9 mouse cellular contexts compared by ENCODE assay signal in genomic region chr4:124707381-124708199, GRCm38 (mm10). TPM values are rescaled to one million over a fixed set of nuclear protein-coding genes. Genes with fewer than 3 reads are reported as not detected.
A peak's percentile ranks its signal among the peaks of the same experiment; 100 is the strongest.
DNase-seq lines count a peak whose midpoint lies in the region; ATAC-seq and TF ChIP-seq lines count a peak whose summit lies in the region.
"Not testable (repeated sequence)": the region's sequence is repeated elsewhere in the genome, so short reads cannot be mapped to it uniquely, and the experiment has no call there.
"Had no signal": no experiment of that assay in that cellular context is flagged by ENCODE, and none has a peak within 500 bp of the region (broad histone marks: within the 10 kb centered on the region; RNA-seq: fewer than 3 reads in every experiment).

No protein-coding gene starts in this region.

- not testable (repeated sequence) for TF ChIP-seq CTCF in C2C12 (IDR thresholded peaks at IDR 0.05; ENCODE audit: control insufficient read depth, insufficient read depth, insufficient read length); thymus, adult 2 months (IDR thresholded peaks at IDR 0.05; ENCODE audit: borderline replicate concordance, control insufficient read depth, extremely low read depth, insufficient read depth, low read length, poor library complexity)

- TF ChIP-seq POLR2A in thymus, adult 2 months (IDR thresholded peaks at IDR 0.05; ENCODE audit: control insufficient read depth, extremely low read depth, insufficient read depth, low read length, poor library complexity) = 0 out of 2 replicates have a peak, but pooled peaks have one; percentile 19

- H3K27me3 ChIP-seq in C2C12 (ENCODE audit: control insufficient read depth, insufficient read depth, insufficient read length); embryonic facial prominence, embryonic 14.5 days (replicated peaks; ENCODE audit: control insufficient read depth, insufficient read depth, low read length); heart, embryonic 11.5 days (ENCODE audit: control insufficient read depth, insufficient read depth, low read length); intestine, embryonic 15.5 days (replicated peaks); limb, embryonic 13.5 days; lung, embryonic 16.5 days (ENCODE audit: control insufficient read depth, insufficient read depth, low read depth, low read length); thymus, adult 2 months (ENCODE audit: control insufficient read depth, insufficient read depth, low read length): not testable (repeated sequence)

- peak overlapping the region; percentile 42 for H3ac ChIP-seq in C2C12 (ENCODE audit: control insufficient read depth, insufficient read length, low read depth)

- H3K4me3 ChIP-seq in C2C12 (ENCODE audit: insufficient read depth, poor library complexity, severe bottlenecking); embryonic facial prominence, embryonic 14.5 days (ENCODE audit: low read depth, low read length); heart, embryonic 11.5 days (ENCODE audit: low read depth, low read length); intestine, embryonic 15.5 days (replicated peaks); limb, embryonic 13.5 days; lung, embryonic 16.5 days (ENCODE audit: low read length); thymus, adult 2 months (ENCODE audit: control insufficient read depth, insufficient read depth, low read length): not testable (repeated sequence)

- not testable (repeated sequence) for H3K9ac ChIP-seq in embryonic facial prominence, embryonic 14.5 days (ENCODE audit: low read depth, low read length); heart, embryonic 11.5 days (ENCODE audit: low read depth, low read length); intestine, embryonic 15.5 days; limb, embryonic 13.5 days; lung, embryonic 16.5 days (ENCODE audit: low read length)

- H3K36me3 ChIP-seq in C2C12 (ENCODE audit: control insufficient read depth, insufficient read depth) = peaks cover 44% of the 10 kb centered on the region
- peaks cover 28% of the 10 kb centered on the region for H3K36me3 ChIP-seq in embryonic facial prominence, embryonic 14.5 days (ENCODE audit: control insufficient read depth, insufficient read depth, low read length)
- H3K36me3 ChIP-seq in heart, embryonic 11.5 days (ENCODE audit: control insufficient read depth, insufficient read depth, low read length); intestine, embryonic 15.5 days; lung, embryonic 16.5 days (ENCODE audit: control insufficient read depth, insufficient read depth, low read length); thymus, adult 2 months (ENCODE audit: control insufficient read depth, insufficient read depth, low read length): not testable (repeated sequence)
- peaks cover 26% of the 10 kb centered on the region for H3K36me3 ChIP-seq in limb, embryonic 13.5 days

- not testable (repeated sequence) for H3K9me3 ChIP-seq in embryonic facial prominence, embryonic 14.5 days (ENCODE audit: control insufficient read depth, low read length); heart, embryonic 11.5 days (replicated peaks; ENCODE audit: control insufficient read depth, low read length); intestine, embryonic 15.5 days; limb, embryonic 13.5 days; lung, embryonic 16.5 days (ENCODE audit: control insufficient read depth, low read length)

- WGBS in embryonic facial prominence, embryonic 14.5 days = 78% methylated on average over 23 of the region's 25 CpGs
- WGBS in heart, embryonic 11.5 days (ENCODE audit: insufficient replicate concordance) = 80% methylated on average over 25 of the region's 25 CpGs
- WGBS in intestine, embryonic 15.5 days = 85% methylated on average over 25 of the region's 25 CpGs
- 84% methylated on average over 25 of the region's 25 CpGs for WGBS in limb, embryonic 13.5 days
- 83% methylated on average over 25 of the region's 25 CpGs for WGBS in lung, embryonic 16.5 days
- 80% methylated on average over 25 of the region's 25 CpGs for WGBS in thymus, adult 2 months

- not testable (repeated sequence) for ATAC-seq in embryonic facial prominence, embryonic 14.5 days (ENCODE audit: low read depth); heart, embryonic 11.5 days (replicated peaks; ENCODE audit: insufficient number of reproducible peaks, low FRiP score, low TSS enrichment); intestine, embryonic 15.5 days; limb, embryonic 13.5 days (ENCODE audit: low FRiP score, low read depth); lung, embryonic 16.5 days (ENCODE audit: low read depth)

- peak; percentile 50 for DNase-seq in adrenal gland, adult (ENCODE audit: inconsistent age in 2 of 2, low spot score in 1 of 2)
- not testable (repeated sequence) for DNase-seq in embryonic facial prominence, embryonic 14.5 days (ENCODE audit: low spot score)
- peak; percentile 20 for DNase-seq in thymus, adult 2 months

- peak overlapping the region; percentile 96 for H3K27ac ChIP-seq in embryonic facial prominence, embryonic 14.5 days (replicated peaks; ENCODE audit: low read depth, low read length)
- peak overlapping the region; percentile 95; the same call in 1 of the 2 replicates for H3K27ac ChIP-seq in heart, embryonic 11.5 days (ENCODE audit: low read depth, low read length)
- H3K27ac ChIP-seq in intestine, embryonic 15.5 days = peak overlapping the region; percentile 95
- peak overlapping the region; percentile 97 for H3K27ac ChIP-seq in limb, embryonic 13.5 days
- peak overlapping the region; percentile 27 for H3K27ac ChIP-seq in lung, embryonic 16.5 days (ENCODE audit: low read length)
- peak overlapping the region; percentile 57 for H3K27ac ChIP-seq in thymus, adult 2 months (ENCODE audit: control insufficient read depth, insufficient read depth, low read length)

- peaks cover 46% of the 10 kb centered on the region for H3K79me3 ChIP-seq in C2C12 (ENCODE audit: low read depth)

- peaks cover 54% of the 10 kb centered on the region for H3K79me2 ChIP-seq in C2C12 (ENCODE audit: control insufficient read depth, insufficient read depth)

- peaks cover 47% of the 10 kb centered on the region for H3K4me1 ChIP-seq in embryonic facial prominence, embryonic 14.5 days (ENCODE audit: control insufficient read depth, insufficient read depth, low read length)
- H3K4me1 ChIP-seq in heart, embryonic 11.5 days (ENCODE audit: control insufficient read depth, insufficient read depth, low read length) = peaks cover 56% of the 10 kb centered on the region
- H3K4me1 ChIP-seq in intestine, embryonic 15.5 days (replicated peaks) = peaks cover 47% of the 10 kb centered on the region
- peaks cover 76% of the 10 kb centered on the region for H3K4me1 ChIP-seq in limb, embryonic 13.5 days
- peaks cover 43% of the 10 kb centered on the region for H3K4me1 ChIP-seq in lung, embryonic 16.5 days (replicated peaks; ENCODE audit: control insufficient read depth, insufficient read depth, low read length)
- peaks cover 65% of the 10 kb centered on the region for H3K4me1 ChIP-seq in thymus, adult 2 months (replicated peaks; ENCODE audit: control insufficient read depth, insufficient read depth, low read length)

- not testable (repeated sequence) for H3K4me2 ChIP-seq in embryonic facial prominence, embryonic 14.5 days (ENCODE audit: low read depth, low read length); heart, embryonic 11.5 days; intestine, embryonic 15.5 days (replicated peaks); limb, embryonic 13.5 days (replicated peaks); lung, embryonic 16.5 days (ENCODE audit: low read depth, low read length)

RNA-seq across cellular contexts. Expression of gene Sf3a3, which starts 7.0 kb away (rescaled TPM):
- 71.6 TPM for polyA plus RNA-seq in C2C12 (2012; fragmentation: generic; extraction: Trizol)
- polyA plus RNA-seq in embryonic facial prominence, embryonic 14.5 days (2014; fragmentation: Nextera tagmentation; extraction: Ambion mirVana) = 110 and 118 TPM in 2 replicates
- 109 and 113 TPM in 2 replicates for polyA plus RNA-seq in heart, embryonic 11.5 days (2014; fragmentation: Nextera tagmentation; extraction: Ambion mirVana)
- polyA plus RNA-seq in intestine, embryonic 15.5 days (2015; fragmentation: Nextera tagmentation; extraction: Ambion mirVana) = 131 and 133 TPM in 2 replicates
- 180 and 188 TPM in 2 replicates for polyA plus RNA-seq in limb, embryonic 13.5 days (2015; fragmentation: Nextera tagmentation; extraction: Ambion mirVana)
- polyA plus RNA-seq in lung, embryonic 16.5 days (2015; fragmentation: Nextera tagmentation; extraction: Ambion mirVana) = 122 and 134 TPM in 2 replicates
- polyA plus RNA-seq in thymus, adult 2 months (2012; rRNA removed) = 23.2 and 25.3 TPM in 2 replicates

RNA-seq across cellular contexts. Expression of gene Fhl3, which starts 7.1 kb away (rescaled TPM):
- 206 TPM for polyA plus RNA-seq in C2C12 (2012; fragmentation: generic; extraction: Trizol)
- 15.7 and 18.2 TPM in 2 replicates for polyA plus RNA-seq in embryonic facial prominence, embryonic 14.5 days (2014; fragmentation: Nextera tagmentation; extraction: Ambion mirVana)
- 6.3 and 6.4 TPM in 2 replicates for polyA plus RNA-seq in heart, embryonic 11.5 days (2014; fragmentation: Nextera tagmentation; extraction: Ambion mirVana)
- 8.8 and 11.8 TPM in 2 replicates for polyA plus RNA-seq in intestine, embryonic 15.5 days (2015; fragmentation: Nextera tagmentation; extraction: Ambion mirVana)
- 19.9 and 23.8 TPM in 2 replicates for polyA plus RNA-seq in limb, embryonic 13.5 days (2015; fragmentation: Nextera tagmentation; extraction: Ambion mirVana)
- polyA plus RNA-seq in lung, embryonic 16.5 days (2015; fragmentation: Nextera tagmentation; extraction: Ambion mirVana) = 6.6 and 8.0 TPM in 2 replicates
- polyA plus RNA-seq in thymus, adult 2 months (2012; rRNA removed) = 36.1 and 59.4 TPM in 2 replicates

RNA-seq across cellular contexts. Expression of gene Utp11, which starts 14.2 kb away (rescaled TPM):
- polyA plus RNA-seq in C2C12 (2012; fragmentation: generic; extraction: Trizol) = 29.7 TPM
- polyA plus RNA-seq in embryonic facial prominence, embryonic 14.5 days (2014; fragmentation: Nextera tagmentation; extraction: Ambion mirVana) = 58.6 and 62.7 TPM in 2 replicates
- polyA plus RNA-seq in heart, embryonic 11.5 days (2014; fragmentation: Nextera tagmentation; extraction: Ambion mirVana) = 57.1 and 60.7 TPM in 2 replicates
- 58.7 and 67.6 TPM in 2 replicates for polyA plus RNA-seq in intestine, embryonic 15.5 days (2015; fragmentation: Nextera tagmentation; extraction: Ambion mirVana)
- polyA plus RNA-seq in limb, embryonic 13.5 days (2015; fragmentation: Nextera tagmentation; extraction: Ambion mirVana) = 84.4 and 87.9 TPM in 2 replicates
- polyA plus RNA-seq in lung, embryonic 16.5 days (2015; fragmentation: Nextera tagmentation; extraction: Ambion mirVana) = 52.9 and 59.5 TPM in 2 replicates
- 6.0 and 6.3 TPM in 2 replicates for polyA plus RNA-seq in thymus, adult 2 months (2012; rRNA removed)

RNA-seq across cellular contexts. Expression of gene Inpp5b, which starts 34.1 kb away (rescaled TPM):
- polyA plus RNA-seq in C2C12 (2012; fragmentation: generic; extraction: Trizol) = 13.8 TPM
- 23.7 and 29.5 TPM in 2 replicates for polyA plus RNA-seq in embryonic facial prominence, embryonic 14.5 days (2014; fragmentation: Nextera tagmentation; extraction: Ambion mirVana)
- polyA plus RNA-seq in heart, embryonic 11.5 days (2014; fragmentation: Nextera tagmentation; extraction: Ambion mirVana) = 18.5 and 19.2 TPM in 2 replicates
- 24.4 and 28.7 TPM in 2 replicates for polyA plus RNA-seq in intestine, embryonic 15.5 days (2015; fragmentation: Nextera tagmentation; extraction: Ambion mirVana)
- 24.6 and 25.2 TPM in 2 replicates for polyA plus RNA-seq in limb, embryonic 13.5 days (2015; fragmentation: Nextera tagmentation; extraction: Ambion mirVana)
- polyA plus RNA-seq in lung, embryonic 16.5 days (2015; fragmentation: Nextera tagmentation; extraction: Ambion mirVana) = 36.0 and 40.3 TPM in 2 replicates
- 81.3 and 101 TPM in 2 replicates for polyA plus RNA-seq in thymus, adult 2 months (2012; rRNA removed)

RNA-seq across cellular contexts. Expression of gene Pou3f1, which starts 51.0 kb away (rescaled TPM):
- polyA plus RNA-seq in C2C12 (2012; fragmentation: generic; extraction: Trizol) = 0.01 TPM
- 1.2 and 1.7 TPM in 2 replicates for polyA plus RNA-seq in embryonic facial prominence, embryonic 14.5 days (2014; fragmentation: Nextera tagmentation; extraction: Ambion mirVana)
- polyA plus RNA-seq in heart, embryonic 11.5 days (2014; fragmentation: Nextera tagmentation; extraction: Ambion mirVana) = 0.21 and 0.24 TPM in 2 replicates
- 0.05 and 0.11 TPM in 2 replicates for polyA plus RNA-seq in intestine, embryonic 15.5 days (2015; fragmentation: Nextera tagmentation; extraction: Ambion mirVana)
- 0.75 and 0.99 TPM in 2 replicates for polyA plus RNA-seq in limb, embryonic 13.5 days (2015; fragmentation: Nextera tagmentation; extraction: Ambion mirVana)
- polyA plus RNA-seq in lung, embryonic 16.5 days (2015; fragmentation: Nextera tagmentation; extraction: Ambion mirVana) = 0.06 and 0.13 TPM in 2 replicates
- polyA plus RNA-seq in thymus, adult 2 months (2012; rRNA removed) = 0.38 and 0.46 TPM in 2 replicates
- polyA plus RNA-seq: liver, embryonic 15.5 days had no signal

Comparison
In these comparisons a context has a peak if more than half of its experiments do, and no peak if none do; other contexts are left out.
1. H3K27ac ChIP-seq: peak in every context shown above with its lines; median percentile 97 in limb, embryonic 13.5 days; 96 in embryonic facial prominence, embryonic 14.5 days; 95 in heart, embryonic 11.5 days; 95 in intestine, embryonic 15.5 days; 57 in thymus, adult 2 months; 27 in lung, embryonic 16.5 days.